Mouse (Mus musculus): ENCODE data around the gene Alox12b.
A peak's percentile ranks its signal among the peaks of the same experiment; 100 is the strongest.

The Alox12b gene

DNA sequence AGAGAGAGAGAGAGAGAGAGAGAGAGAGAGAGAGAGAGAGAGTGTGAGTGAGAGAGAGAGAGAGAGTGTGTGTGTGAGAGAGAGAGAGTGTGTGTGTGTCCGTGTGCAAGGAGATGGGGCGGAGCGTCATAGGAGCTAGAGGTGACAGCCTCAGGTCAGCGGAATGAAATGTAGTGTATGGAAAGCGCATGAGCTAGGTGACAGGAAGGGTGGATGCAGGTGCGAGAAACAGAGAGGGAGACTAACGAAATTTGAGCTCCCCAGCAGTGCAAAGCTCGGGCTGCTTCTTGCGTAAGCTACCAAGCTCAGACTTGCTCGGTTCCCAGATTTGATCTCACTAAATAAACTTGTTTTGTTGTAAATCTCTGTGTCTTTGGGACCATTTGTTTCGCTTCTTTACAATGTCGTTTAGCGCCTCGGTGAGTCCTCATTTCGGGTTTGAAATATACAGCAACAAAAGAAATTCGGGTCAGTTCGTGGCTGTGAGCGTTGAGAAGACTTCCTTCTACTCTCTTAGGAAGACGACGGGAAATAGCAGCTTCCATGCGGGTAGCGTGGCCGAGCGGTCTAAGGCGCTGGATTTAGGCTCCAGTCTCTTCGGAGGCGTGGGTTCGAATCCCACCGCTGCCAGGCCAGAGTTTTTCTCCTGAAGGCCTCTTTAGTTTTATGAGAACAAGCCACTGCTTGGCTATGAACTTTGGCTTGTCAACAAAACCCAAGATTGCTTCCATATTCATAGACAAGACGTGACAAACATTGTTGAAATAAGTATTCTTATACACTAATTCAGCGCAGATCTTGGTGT lies 32.9 kb upstream of the Alox12b start:
- DNase-seq = peak; percentile 88 to 93

DNA sequence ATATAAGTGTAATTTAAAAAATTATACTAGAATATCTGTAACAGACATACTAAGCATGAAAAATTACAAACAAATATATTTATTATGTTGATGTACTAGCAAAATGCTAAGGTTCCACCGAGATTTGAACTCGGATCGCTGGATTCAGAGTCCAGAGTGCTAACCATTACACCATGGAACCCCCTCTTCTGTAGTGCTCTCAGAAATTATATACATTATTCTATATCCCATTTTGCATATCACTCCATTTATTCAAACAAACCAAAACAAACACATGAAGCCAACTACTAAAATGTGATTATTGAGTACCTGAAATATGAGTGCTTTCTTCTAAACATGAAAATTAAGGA lies 32.3 kb upstream of the Alox12b start:
- peak; percentile 62 to 80 for DNase-seq

DNA sequence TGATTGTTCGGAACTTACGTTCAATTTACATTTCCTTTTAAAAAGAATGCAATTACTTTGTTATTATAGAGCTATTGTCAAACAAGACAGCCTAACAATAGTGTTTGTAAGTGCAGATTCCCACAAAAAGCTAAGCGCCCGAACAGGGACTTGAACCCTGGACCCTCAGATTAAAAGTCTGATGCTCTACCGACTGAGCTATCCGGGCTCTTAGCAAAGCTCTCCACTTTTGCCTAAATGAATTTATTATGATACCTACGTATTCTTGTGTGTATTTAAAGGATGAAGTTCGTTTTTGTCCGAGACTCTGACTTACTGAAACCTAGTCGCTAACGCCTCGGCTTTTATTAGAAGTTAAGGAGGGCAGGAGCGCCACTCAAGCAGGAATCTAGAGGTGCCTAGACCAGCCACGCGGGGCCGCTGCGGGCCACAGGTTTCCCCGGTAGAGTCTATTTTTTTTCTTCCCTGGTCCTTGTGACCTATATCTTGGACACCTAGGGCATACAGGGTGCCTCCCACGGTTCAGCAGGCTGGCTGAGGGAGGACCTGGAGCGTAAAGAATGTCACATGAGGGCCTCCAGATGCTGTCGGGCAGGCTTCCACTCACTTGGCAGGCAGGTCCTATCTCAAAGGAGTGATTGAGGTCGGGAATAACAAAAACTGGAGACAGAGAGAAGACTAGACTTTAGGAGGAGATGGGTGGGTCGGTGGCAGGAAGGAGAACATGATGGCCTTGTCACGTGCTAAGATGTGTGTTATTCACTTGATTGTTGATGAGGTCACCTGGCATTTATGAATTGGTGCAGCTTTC lies 31.5 kb upstream of the Alox12b start:
- DNase-seq = peak; percentile 83 to 86

DNA sequence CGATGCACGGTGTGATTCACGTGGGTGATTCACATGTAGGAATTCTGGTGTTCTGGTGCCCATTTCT lies 31.1 kb upstream of the Alox12b start, which contains the start of gene Aloxe3:
TSS of gene Aloxe3 (plus strand) at position 45 of the 67 bp plus-strand sequence.
- DNase-seq = no peak

DNA sequence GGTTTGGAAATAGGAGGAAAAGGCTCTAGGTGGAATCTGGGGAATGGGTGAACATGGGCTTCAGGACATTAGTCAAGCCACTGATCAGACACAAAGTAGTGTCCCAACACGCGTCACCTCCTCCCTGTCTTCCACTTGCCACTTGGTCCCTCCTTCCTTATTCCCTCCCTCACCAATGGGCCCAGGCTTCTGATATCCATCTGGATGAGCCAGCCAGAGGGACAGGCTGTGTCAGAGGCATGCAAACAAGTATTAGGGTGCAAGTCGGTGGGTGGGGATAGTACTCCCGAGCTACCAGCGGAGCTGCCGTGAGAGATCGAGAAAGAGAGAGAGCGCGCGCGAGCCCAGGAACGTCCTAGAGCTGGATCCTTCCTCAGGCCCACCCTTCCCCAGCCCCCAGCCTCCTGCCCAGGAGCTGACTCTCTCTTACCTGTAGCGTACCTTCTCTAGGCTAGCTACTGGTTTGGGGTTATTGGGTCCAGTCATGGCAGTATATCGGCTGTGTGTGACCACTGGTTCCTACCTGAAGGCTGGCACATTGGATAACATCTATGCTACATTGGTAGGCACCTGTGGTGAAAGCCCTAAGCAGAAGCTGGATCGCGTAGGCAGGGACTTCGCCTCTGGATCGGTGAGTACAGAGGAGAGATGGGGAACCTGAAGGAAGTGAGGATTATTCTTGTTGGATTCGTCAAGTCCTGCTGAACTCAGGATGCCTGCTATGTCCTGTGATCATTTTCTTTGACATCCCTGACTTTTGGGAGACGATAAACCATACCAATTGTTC lies 30.7 kb upstream of the Alox12b start:
- peak in 1 of 2 experiments; percentile 47 for DNase-seq

DNA sequence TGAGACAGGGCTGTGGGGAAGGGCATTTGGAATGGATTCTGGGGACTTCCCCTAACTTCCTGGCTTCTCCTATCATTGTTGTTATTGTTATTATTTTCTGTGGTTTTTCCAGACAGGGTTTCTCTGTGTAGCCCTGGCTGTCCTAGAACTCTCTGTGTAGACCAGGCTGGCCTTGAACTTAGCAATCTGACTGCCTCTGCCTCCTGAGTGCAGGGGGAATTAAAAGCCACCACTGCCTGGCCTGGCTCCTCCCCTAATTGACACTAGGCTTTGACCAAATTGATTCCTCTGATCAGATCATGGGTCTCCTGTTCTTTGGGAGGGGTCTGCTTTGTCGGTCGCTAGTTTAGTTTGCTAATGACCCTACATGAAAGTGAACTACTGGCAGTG lies 30.1 kb upstream of the Alox12b start:
- no peak for DNase-seq

DNA sequence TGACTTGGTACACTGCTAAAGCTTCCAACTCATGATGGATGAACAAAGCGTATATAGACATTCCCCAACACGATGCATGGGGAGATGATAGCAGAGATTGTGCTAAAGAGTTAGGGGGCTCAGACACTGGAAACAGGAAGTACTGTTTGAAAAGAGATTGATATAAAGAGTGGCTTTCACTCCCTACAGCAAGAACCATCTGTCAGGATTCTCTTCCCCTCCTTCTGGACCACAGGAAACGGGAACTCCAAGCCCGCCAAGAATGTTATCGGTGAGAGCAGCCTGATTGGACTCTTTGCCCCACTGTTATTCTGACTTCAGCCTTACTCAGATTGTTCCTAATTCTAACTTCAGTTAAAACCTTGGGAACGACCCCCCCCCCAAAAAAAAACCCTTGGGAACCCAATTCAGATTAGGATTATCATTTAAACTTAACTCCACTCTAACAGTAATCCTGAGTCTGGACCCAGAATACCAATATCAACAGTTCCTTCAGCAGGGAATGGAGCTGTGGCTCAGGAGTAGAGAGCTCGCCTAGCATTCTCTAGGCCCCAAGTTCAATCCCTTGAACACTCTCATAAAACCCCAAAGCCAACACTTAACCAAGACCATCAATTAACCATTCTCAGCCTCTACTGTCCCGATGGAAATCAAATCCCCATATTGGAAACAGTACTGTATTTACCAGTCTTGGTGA lies 28.2 kb upstream of the Alox12b start:
- DNase-seq = no peak

DNA sequence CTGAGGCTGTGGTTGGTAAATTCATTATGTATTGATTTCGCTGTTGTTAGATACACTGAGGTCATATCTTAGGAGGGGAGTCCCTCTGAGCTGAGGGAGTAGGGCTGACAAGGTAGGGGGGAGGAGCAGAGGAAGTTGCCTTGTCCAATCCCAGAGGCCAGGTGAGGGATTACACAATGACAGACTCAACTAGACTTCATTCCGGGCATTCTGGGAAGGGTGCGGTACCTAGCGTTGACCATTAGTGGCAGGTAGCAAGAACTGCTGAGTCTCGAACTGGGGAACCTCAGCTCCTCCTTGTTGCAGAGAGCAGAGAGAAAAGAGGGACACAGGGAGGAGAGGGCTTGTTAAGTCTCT lies 23.2 kb upstream of the Alox12b start:
- DNase-seq = no peak

DNA sequence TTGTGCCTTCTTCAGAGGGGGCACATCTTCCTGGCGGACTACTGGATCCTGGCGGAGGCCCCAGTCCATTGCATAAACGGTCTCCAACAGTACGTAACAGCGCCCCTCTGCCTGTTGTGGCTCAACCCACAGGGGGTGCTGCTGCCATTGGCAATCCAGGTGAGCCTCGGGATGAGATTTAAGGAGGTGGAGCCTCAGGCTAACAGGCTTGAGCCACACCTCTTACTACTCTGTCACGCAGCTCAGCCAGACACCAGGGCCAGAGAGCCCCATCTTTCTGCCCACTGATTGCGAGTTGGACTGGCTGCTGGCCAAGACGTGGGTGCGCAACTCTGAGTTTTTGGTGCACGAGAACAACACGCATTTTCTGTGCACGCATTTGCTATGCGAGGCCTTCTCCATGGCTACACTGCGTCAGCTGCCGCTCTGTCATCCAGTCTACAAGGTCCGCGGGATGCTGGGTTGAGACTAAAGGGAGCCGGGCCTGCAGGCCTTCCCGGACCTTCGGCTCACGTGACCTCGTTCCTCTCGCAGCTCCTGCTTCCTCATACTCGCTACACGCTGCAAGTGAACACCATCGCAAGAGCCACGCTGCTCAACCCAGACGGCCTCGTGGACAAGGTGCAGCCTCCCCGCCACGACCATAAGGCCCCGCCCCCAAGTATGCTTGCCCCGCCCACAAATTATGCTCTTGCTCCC lies 22.7 kb upstream of the Alox12b start:
- DNase-seq = peak; percentile 64 to 65

DNA sequence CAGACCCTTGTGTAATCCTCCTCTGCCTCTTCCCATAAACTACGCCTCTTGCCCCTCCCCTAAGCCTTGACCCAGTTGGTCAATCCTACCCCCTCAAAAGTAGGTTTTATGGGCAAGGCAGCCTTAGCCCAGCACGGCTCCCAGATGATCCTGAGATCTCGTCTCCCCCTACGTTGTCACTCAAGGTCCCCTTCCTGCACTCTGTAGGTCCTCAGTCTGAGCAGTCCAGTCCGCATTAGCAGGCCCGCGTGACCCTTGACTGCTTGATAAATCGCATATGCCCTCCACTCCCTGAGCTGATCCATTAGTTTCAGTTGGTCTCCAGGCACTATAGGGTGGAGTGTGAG lies 22.2 kb upstream of the Alox12b start:
- DNase-seq = no peak

DNA sequence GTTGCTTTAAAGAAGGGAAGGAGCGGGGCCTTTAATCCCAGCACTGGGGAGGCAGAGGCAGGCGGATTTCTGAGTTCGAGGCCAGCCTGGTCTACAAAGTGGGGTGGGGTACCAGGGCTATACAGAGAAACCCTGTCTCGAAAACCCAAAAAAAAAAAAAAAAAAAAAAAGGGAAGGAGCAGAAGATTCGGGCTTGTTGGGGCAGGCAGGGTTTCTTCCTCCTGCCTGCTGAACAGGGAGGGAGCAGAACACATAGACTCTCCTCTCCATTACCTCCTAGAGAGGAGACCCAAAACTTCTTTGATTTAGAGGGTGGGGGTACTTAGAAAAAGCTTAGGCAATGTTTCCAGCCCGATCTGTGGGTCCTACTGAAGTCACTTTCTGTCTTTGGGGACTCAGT lies 21.4 kb upstream of the Alox12b start:
- DNase-seq = no peak

DNA sequence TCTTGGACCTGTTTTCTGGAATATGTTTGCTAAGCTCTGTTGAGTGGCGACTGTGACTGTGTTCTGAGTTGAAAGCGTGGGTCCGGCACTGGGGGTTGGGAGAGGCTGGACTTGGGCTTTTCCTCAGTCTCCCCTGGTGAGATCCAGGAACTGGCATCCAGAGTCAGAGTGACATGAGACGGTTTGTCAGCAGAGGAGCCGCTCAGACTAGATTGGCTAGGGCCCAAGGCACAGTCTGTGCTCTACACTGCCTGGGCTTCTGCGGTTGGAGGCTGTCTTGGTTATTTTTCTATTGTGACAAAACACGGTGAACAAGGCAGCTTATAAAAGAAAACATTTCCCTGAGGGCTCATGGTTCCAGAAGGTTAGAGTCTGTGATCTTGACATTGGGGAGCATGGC lies 9.2 kb upstream of the Alox12b start:
- peak in 1 of 2 experiments; percentile 27 for DNase-seq

DNA sequence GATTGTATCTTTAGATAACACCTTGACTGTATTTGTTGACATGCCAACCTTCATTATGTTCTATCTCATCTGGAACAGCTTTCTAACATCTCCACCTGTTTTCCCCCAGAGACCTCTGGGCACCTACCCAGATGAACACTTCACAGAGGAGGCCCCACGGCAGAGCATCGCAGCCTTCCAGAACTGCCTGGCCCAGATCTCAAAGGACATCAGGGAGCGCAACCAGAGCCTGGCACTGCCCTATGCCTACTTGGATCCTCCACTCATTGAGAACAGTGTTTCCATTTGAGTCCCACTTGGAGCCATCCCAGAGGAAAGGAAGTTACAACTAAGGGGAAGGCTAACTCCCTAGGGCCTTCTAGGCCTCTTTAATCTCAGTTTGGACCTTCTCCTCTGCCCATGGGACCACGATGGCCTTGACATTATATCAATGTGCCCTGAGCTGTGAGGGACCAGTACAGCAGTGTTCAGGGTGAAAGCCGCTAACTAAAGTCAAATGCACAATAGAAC lies 8.3 kb upstream of the Alox12b start:
- DNase-seq = peak; percentile 26 to 32

DNA sequence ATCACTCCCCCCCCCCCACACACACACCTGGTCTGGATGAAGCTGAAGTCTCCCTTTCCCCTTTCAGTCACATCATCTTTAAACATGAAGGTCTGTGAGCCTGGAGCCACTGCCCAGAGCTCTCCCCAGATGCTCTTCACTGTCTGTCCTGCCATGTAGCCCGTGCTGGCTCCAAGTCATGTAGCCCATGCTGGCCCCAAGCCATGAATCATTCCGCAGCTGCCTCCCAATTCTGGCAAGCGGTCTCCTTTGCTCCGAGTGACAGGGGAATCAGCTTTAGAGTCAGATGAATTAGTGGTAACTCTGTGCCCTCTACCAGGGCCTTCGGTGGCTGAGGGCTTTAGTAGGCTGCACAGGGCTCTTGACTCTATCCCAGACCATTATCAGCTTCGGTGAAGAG lies 7.1 kb upstream of the Alox12b start:
- DNase-seq = no peak

DNA sequence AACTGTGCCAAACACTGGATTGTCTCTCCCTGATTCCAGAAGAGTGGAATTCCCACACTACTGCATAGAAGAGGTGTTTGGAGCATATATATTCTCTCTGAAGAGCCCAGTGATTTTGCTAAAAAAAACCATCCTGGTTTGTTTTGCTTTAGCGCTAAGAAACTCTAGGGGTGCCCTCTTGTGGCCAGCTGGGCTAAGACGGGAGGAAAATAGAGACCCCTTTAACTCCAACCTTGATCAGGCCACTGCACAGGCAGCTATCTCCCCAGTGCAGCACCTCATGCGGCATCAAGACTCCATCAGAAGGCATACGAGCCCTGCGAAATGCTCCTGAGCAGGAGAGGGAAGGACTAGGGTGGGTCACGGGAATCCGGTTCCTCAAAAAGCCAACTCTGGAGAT lies 6.3 kb upstream of the Alox12b start:
- DNase-seq = peak; percentile 78 to 81

DNA sequence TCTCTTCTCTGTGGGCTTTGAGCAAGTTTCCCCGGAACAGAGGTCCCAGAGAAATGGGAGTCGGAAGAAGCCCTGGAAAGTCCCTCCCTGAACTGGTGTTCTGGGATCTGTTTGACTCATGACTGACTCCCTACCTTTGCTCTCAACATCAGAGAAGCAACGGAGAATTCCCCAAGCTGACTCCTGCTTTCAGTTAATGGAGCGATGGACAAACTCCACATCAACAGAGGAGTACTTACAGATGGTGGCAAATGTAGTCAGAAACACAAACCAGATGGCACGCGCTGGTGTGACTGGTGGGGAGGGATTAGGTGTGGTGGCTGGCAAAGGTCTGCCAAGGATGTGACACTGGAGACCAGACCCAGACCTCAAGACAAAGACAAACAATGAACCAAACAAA lies 5.8 kb upstream of the Alox12b start:
- DNase-seq = no peak

DNA sequence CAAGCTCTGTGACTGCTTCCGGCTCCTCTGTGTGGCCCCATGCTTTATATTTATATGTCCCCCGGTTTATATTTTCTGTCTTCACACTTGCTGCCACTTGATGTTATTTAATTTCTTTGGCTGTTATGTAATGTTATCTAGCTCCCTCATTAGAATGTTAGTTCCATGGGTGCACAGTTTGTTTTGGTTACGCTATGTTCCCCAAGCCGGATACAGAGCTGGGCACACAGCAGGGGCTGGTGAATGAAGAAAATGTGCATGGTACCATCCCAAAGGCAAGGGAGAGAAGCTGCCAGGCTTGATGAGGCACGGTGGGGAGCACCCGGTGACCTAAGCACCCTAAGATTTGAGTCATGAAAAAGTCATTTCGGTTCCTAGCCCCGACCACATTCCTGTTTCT lies 3.0 kb upstream of the Alox12b start:
- DNase-seq = no peak

DNA sequence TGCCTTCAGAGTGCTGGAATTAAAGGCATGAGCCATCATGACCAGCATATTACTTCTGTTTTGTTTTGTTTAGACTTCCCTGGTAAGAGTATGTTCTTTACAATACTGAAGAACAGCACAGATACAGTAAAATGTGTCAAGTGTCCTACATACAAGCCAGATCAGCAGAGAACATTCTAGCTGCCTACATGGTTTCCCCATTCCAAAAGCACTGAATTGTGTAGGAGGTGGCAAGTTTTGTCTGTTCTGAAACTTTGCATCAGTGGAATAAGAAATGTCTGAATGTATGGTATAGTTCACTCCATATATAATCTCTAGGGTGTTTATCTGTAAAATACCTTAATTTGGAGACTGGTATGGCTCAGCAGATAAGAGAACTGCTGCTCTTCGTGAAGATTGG lies 1.4 kb upstream of the Alox12b start:
- no peak for DNase-seq

DNA sequence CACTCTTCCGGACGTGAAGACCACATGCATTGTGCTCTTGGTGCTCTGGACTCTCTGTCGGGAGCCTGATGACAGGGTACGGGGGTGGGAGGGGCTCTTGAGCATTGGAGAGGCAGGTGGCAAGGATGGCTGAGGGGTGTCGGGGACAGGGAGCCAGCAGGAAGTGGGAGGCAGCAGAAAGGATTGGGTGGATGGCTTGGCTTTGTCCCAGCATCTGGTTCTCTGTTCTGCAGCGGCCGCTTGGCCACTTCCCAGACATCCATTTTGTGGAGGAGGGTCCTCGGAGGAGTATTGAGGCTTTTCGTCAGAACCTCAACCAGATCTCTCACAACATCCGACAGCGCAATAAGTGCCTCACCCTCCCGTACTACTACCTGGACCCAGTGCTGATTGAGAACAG lies 12.5 kb downstream of the Alox12b start:
- DNase-seq = no peak

DNA sequence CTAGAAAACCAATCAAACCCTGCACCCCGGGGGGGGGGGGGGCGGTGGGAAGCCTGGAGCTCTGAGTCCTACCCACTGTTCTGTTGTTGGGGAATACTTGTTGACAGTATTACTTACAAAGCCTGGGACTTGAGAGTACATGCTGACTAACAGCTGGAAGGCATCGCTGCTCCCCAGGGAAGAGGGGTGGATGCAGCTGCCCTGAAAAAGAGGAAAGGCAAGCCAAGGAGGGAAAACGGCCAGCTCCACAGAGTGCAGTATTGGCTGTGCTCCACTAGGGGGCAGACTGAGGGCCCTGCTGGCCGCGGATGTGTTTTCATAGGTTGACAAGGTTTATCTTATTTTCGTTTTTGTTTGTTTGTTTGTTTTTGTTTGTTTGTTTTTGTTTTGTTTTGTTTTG lies 14.8 kb downstream of the Alox12b start:
- DNase-seq = peak; percentile 51 to 60

DNA sequence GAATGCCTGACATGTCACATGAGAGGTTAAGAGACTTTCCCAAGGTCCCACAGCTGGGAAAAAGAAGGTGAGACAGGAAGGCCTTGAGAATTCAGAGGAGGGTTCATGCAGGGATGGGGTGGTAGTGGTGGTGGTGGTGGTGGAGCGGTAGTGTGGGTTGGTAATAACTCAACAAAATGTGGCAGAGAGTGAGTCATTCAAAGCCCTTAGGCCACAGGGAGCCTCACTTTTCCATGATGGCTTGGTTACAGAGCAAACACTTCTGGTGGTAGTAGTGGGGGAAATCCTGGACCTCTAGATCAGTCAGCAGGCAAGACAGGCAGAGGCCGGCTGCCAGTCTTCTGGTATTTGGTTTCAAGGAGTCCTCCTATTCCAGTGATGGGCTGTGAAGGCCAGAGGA lies 15.8 kb downstream of the Alox12b start:
- no peak for DNase-seq

DNA sequence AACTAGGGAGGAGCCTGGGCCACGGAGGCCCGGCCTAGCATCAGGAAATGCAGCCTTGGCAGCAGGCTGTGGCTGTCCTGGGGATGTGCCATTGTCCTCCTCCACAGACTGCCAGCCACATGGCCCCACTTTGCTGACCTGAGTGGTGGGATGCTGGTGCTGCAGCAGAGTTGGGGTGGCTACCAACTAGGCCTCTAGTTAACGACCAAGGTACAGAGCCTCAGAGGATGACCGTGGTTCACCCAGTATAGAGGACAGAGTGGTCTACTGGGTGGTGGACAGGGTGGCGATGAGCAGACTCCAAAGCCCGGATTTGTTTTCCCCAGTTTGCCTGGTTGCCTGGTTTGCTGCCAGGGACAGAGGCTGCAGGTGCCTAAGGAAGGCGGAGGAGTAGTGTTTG lies 17.9 kb downstream of the Alox12b start:
- DNase-seq = no peak

DNA sequence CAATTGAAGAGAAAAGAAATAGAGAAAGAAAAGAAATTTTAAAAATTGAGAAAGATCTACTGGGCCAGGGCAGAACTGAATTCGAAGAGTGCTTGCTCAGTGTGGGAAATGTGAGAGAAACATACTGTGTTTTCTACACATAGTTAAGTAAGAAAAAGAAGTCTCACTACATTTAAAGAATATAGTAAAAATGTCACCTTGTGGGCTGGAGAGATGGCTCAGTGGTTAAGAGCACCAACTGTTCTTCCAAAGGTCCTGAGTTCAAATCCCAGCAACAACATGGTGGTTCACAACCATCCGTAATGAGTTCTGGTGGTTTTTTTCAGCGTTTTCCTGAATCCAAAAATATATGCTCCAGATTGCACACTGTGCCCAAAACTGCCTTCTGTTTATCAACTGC lies 21.7 kb downstream of the Alox12b start:
- no peak for DNase-seq

All from cerebellum, postnatal 36 days (tissue).